2 mouse cellular contexts compared by ENCODE assay signal in genomic region chr9:38672887-38673286, GRCm38 (mm10).
TF ChIP-seq lines count a peak whose summit lies in the region.

No protein-coding gene starts in this region.

TF ChIP-seq in CH12.LX, 34 proteins besides CTCF, POLR2A, EP300 and RAD21 (continued from another document):
- no peak for TF ChIP-seq JUND (conservative IDR thresholded peaks at IDR 0.05; ENCODE audit: low read depth, low read length)
- TF ChIP-seq ETS1 (conservative IDR thresholded peaks at IDR 0.05; ENCODE audit: low read depth, low read length): no peak
- no peak for TF ChIP-seq NRF1 (IDR thresholded peaks at IDR 0.05; ENCODE audit: low read depth, low read length)
TF ChIP-seq in CH12.LX: peak in this region for 0.

TF ChIP-seq in MEL, 35 proteins besides CTCF, POLR2A, EP300 and RAD21 (continued from another document):
- TF ChIP-seq MEF2A (IDR thresholded peaks at IDR 0.05; ENCODE audit: extremely low read depth, insufficient replicate concordance, low read depth, low read length, poor library complexity, severe bottlenecking): no peak
- TF ChIP-seq BHLHE40 (IDR thresholded peaks at IDR 0.05; ENCODE audit: borderline replicate concordance, low read depth, low read length): no peak
- TF ChIP-seq NELFE (IDR thresholded peaks at IDR 0.05; ENCODE audit: low read depth, low read length): no peak
- 0 out of 2 replicates have a peak, but pooled peaks have one; percentile 36 for TF ChIP-seq GATA1 (IDR thresholded peaks at IDR 0.05; ENCODE audit: low read depth, low read length)
- TF ChIP-seq MAFK (IDR thresholded peaks at IDR 0.05; ENCODE audit: borderline replicate concordance, low read depth, low read length): 0 out of 2 replicates have a peak, but pooled peaks have one; percentile 48
- TF ChIP-seq GABPA (IDR thresholded peaks at IDR 0.05; ENCODE audit: low read depth, low read length): peak; percentile 63; the same call in 1 of the 2 replicates
- TF ChIP-seq SMC3 (IDR thresholded peaks at IDR 0.05; ENCODE audit: low read depth, low read length): no peak
- TF ChIP-seq TAL1 (IDR thresholded peaks at IDR 0.05; ENCODE audit: low read length): no peak
